Mouse (Mus musculus): ENCODE results near the gene Mef2a.

- TF ChIP-seq POLR2A (IDR thresholded peaks at IDR 0.05; ENCODE audit: borderline replicate concordance, low read depth, low read length) (no peak), CTCF (IDR thresholded peaks at IDR 0.05; ENCODE audit: low read depth, low read length) (no peak)
These were observed 156.3 kb downstream of the Mef2a start for GRCm38 (mm10) chr7:67216351-67216750.

All from bone marrow macrophage, adult 2 months (primary cell).